Mouse (Mus musculus) right cerebral cortex, postnatal 14 days (tissue): ENCODE measurements around the gene Mpc1.
"Not testable (repeated sequence)": the region's sequence is repeated elsewhere in the genome, so short reads cannot be mapped to it uniquely, and the experiment has no call there.

Experiments
- DNase-seq: peaks from one replicate; pipeline ENCODE4 v3.0.0; 2022

Gene Mpc1

DNA sequence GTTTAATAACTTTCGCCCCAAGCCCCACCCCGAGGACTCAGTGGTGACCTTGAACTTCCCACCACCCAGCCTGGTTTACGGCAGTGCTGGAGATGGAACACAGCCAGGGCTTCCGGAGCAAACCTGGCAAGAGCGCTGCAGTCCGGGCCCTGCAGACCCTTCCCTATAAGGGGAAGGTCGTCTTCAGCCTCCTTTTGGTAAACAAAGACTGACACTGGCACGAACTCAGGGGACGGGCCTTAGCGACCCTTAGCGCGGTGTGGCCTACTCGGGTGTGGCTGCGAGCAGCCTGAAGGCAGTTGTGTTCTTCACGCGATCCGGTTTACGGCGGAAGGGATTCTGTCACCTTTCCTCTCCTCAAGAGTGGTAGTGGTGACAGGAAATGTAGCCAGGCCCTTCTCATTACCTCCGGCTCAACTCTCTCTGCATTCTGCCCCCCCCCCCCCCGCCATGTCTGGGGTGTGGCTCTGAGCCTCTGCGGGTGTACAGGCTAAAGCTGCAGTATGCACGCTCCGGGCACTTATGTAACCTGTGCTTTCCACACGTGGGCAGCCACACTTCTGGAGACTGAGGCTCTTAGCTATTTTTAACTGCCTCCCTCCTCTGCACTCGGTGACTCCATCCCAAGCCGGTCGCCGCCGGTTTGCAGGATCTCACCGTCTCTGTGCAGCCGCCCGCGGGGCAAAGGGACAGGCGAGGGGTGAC lies at the start of gene Mpc1:
Gene Mpc1 (plus strand): TSS at position 84 of the 705 bp plus-strand sequence.
- peak; percentile 87 for DNase-seq

DNA sequence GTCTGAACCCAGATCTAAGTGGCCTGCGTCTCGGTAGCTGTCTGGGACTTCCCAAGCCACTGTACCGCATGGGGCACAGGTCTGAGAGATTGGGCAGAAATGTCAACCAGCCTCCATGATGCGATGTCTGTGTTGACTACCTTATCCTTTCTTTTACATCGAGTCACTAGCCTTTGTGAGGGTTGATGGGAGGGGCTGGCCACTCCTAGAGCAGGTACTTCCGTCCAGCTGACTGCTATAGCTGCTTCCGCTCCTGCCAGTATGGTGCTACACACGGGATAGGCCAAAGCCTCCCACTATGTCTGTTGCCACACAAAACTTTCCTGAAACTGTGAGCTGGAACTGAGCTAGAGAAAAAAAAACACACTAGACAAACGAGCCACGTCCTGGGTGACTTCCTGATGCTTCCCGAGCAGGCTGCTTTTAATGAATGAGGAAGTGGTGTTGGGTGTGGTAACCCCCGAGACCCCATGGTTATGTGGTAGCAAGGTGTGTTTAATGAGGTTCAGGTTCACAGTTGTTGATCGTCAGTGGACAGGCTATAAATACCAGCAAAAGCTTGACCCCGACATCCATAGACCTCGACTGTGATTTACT lies 49.0 kb upstream of the Mpc1 start:
- no peak for DNase-seq

DNA sequence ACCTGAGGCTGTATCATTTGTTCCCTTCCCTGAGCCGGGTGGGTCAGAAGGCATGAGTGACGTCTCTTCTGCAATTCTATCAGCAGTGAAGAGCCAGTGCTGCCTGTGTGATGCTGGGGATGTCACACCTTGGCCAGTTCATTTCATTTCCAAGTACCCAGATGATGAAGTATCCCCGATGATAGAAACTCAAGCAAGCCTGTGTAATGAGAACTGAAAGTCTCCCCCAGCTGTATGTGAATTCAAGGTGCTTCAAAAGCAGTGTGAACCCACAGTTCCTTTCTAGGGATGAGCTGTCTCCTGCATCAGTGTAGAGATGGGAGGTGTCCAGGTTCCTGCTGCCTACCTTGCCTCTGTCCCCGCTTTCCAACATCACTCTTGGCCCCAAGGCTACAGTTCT lies 48.2 kb upstream of the Mpc1 start:
- DNase-seq = no peak

DNA sequence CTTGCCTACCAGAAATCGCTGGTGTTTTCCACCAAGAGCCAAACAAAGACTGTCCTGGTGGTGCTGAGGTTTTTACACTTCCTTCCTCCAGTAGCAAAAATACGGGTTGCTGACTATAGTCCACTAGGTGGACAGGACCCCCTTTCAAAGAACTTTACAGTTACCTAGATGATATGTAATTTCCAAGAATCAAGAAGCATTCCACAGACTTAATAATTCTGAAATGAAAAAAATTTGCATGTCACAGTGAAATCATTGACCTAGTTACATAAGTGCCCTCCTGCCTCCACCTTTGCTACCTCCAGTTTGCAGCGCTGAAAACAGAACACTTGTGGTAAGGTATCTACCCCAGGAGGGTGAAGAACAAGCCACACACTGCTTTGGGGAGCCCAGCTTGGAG lies 47.0 kb upstream of the Mpc1 start, which contains the start of gene Ccr6:
Gene Ccr6 (plus strand): TSS at position 301 of the 400 bp plus-strand sequence.
- DNase-seq = no peak

DNA sequence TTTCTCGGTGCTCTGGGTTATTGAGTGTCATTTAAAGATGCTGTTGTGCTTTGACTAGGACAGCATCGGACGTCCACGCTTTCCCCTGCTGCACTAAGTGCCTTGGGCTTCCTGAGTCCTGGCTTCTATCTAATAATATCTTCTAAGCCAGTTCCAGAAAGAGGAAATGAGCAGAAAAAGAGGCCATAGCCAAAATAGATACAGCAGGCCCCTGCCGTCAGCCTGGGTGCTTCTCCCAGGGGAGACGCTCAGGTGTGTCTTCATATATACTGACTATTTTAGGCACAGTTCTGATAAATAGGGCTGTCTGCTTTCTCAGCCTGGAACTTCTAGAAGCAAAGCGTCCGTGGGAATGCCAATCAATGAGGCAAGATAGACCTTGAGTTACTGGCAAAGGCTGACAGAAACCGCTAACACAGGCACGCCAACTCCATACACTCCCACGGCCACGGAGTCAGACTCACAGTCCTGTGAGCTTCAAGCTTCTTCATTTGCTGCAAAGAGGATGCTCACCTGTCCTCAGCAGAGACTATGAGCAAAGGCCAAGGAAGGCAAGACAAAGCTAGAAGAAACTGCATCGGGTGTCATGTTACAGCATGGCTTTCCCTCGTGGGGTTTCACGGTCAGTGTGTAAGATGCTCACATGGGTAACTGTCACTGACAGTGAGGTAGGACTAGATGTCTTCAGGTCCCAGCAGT lies 44.5 kb upstream of the Mpc1 start:
- DNase-seq = no peak

DNA sequence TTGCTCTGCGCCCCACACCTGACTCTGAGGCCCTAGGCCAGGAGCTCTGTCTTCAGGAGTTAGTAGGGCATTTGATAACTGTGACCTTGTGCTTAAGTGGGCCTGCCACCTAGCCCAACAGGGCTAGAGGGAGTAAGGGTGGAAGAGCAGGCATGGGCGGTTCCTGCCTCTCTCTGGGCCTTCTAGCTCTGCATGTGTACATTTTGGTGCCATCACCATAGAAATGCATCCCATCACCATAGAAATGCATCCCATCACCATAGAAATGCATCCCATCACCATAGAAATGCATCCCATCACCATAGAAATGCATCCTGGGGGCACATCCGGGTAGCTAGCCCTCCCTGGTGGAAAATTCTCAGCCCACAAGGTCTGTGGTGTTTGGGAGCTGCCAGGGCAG lies 43.1 kb upstream of the Mpc1 start:
- DNase-seq = no peak

DNA sequence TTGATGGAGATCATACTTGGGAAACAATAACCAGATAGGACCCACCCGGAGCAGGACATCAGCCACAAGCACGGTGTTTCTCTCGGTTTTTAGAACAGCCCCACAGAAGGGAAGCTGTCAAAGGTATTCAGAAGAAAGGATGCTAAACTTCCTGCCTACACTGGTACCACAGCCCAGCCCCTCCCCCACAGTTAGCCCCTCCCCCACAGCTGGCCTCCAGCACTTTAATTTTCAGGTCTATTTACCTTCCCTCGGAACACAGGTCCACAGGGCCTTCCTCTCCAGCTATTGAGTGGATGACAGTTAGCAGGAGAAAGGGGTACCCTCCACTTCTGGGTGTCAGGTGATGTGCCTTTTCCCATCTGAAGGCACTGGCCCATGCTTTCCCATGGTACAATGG lies 42.2 kb upstream of the Mpc1 start:
- no peak for DNase-seq

DNA sequence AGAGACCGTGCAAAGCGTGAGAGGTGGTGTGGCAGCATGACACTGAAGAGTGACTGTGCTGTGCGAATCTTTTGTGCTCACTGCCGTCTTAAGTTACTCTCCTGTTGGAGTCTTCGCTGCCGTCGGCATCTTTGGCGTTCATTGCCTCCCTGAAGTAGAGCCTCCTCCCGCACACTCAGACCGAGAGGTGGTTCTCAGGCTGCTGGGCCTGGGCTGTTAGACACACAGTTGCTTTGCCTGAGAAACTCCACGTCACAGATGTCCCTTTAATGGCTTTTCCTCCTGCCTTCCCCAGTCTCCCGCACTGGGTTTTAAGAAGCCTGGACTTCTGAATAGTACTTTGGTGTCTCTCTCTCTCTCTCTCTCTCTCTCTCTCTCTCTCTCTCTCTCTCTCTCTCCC lies 41.1 kb upstream of the Mpc1 start:
- no peak for DNase-seq

DNA sequence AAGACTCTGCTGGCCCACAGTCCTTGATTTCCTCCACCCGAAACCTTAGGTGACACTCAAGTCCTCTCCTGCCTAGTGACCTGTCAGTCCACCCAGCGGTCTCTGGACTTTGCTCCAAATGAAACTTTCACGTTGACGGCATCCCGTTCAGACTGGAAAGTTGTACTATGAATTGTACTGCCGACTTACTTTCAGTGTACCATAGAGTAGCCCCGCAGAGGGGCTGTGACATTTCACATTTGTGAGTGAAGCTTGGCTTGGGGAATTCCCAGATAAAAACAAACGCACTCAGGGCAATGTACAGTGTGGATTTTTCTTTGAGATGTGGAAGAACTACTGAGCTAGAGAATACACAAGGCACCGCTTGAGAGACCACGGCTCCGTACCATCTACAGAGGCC lies 40.5 kb upstream of the Mpc1 start:
- no peak for DNase-seq

DNA sequence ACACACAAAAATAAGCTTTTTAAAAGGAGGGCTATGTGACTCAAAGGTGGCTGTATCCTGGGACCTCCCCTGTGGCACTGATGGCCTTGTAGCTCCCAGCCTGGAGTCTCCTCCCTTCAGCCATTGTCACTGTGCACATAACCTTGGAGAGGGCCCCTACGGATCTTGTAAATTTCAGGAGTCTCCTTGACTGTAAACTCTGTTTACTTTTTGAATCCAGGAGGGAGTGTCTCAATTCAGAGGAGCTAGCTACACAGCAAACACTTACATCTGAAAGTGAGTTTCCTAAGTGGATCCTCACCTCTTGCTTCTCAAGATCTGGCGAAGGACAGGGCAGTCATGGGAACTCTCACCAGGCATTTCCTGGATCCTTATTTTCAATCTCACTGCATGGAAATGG lies 38.6 kb upstream of the Mpc1 start:
- DNase-seq = no peak

DNA sequence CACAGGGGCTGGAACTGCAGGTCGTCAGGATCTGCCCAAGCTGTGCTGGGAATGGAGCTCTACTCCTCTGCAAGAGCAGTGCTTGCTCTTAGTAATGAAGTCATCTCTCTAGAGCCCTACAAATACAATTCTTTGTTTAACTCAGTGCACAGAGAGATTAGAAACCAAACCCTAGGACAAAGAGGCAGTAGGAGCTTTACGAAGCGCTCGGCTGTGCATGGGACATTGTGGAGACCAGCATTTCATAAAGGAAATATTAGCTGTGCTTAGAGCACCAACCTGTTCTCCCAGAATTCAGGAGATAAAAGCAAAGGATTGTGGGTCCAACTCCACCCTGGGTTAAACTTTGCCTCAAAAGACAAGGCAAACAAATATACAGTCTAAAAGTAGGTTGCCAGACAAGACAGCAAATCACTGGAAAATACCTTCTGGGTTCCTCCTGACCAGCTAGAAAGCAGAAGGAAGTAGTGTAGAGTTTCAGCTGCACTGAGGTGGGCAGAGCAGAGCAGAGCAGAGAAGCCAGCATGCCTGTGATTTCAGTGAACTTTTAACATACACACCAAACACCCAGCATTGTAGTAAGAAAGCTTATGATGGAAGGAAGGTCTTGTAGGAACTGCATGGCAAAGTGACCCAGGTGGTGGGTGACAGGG lies 36.5 kb upstream of the Mpc1 start:
- DNase-seq = no peak

DNA sequence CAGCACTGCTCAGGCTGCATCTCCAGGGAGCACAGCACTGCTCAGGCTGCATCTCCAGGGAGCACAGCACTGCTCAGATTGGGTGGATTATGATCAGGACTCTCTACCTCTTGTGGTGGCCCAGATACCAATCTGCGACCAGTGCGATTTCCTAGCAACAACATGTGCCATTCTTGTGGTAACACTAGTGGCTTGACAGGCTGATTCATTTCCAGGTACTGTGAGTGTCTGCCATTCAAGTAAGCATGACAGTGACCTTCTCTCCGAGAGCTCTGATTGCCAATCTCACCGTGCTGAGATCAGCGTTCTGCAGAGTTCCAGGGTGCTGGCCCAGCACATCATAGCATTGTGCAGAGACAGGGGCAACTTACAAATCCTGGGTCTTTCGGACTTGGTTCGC lies 31.0 kb upstream of the Mpc1 start:
- no peak for DNase-seq

DNA sequence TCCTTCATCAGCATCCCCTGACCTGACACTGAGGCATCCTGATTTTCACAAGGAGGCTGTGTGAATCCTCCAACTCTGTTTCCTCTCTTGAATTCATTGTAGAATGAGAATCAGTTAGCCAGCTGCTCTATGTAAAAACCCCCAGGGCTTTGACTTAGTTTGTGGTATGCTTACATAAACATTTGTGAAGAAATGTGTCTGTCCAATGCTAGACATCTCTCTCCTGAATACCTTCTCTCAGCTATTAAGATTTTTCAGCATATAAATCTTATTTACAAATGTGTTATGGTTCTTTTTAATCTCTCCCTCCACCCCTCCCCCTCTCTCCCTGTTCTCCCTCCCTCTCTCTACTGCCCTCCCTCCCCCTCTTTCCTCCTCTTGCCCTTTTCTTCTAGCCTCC lies 28.4 kb upstream of the Mpc1 start:
- no peak for DNase-seq

DNA sequence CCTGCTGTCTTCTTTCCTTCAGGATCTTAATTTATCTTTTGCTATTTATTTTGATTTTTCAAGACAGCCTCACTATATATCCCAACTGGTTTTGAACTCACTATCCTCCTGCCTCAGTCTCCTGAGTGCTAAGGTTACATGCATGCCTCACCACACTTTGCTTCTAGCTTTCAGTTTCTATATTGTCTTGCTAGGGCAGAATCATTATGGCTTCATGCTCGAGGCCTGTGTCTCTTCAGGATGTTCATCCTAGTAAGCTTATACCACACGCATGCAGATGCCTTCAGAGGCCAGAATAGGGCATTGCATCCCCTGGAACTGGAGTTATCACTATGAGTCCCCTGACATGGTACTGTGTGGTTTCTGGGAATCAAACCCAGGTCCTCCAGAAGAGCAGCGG lies 27.8 kb upstream of the Mpc1 start:
- DNase-seq = no peak

DNA sequence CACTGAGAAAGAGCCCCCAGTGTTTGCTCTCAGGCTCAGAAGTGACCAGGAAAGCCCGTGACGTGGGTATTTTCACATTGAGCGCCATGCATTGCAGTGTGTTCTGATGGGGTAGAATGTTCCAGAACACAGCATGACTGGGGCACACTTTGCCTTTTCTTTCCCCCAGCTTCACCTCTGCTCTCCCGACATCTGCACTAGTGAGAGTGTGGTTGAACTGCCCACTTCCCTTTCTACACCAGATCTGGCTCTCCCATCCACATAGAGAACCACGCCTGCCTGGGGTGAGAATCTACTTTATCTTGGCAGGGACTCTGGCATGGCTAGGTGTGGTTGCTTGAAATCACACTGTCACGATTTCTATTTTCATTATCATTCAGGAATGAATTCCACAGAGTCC lies 27.1 kb upstream of the Mpc1 start:
- no peak for DNase-seq

DNA sequence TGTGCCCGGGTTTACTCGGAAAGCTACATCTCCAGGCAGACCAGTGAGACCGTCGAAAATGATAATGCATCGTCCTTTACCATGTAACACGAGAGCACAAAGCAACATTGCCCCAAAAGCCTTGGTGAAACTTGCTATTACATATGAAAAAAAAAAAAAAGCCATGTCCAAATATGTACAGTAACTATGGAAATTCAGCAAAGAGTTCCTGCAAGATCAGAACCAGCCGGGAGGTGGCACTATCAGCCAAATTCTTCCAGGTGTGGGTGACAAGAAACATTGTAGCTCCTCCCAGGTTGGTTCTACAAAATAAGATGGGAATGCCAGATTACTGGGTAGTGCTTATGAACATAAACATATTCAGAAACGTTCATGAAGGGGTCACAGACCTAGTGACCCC lies 25.7 kb upstream of the Mpc1 start:
- DNase-seq = no peak

DNA sequence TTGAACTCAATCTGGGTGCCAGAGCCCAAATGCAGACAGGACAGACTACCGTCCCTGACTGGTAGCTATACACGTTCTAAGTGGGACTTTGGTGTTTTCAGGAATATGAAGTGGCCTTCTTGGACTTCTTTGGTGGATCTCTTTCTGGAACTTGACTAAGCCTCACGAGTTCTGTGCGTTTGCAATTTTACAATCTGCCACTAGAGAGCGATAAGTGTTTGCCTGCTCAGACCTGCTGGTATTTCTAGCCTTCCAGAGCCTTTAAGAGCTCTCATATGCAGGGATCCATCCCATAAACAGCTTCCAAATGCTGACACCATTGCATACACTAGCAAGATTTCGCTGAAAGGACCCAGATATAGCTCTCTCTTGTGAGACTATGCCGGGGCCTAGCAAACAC lies 18.1 kb upstream of the Mpc1 start:
- not testable (repeated sequence) for DNase-seq

DNA sequence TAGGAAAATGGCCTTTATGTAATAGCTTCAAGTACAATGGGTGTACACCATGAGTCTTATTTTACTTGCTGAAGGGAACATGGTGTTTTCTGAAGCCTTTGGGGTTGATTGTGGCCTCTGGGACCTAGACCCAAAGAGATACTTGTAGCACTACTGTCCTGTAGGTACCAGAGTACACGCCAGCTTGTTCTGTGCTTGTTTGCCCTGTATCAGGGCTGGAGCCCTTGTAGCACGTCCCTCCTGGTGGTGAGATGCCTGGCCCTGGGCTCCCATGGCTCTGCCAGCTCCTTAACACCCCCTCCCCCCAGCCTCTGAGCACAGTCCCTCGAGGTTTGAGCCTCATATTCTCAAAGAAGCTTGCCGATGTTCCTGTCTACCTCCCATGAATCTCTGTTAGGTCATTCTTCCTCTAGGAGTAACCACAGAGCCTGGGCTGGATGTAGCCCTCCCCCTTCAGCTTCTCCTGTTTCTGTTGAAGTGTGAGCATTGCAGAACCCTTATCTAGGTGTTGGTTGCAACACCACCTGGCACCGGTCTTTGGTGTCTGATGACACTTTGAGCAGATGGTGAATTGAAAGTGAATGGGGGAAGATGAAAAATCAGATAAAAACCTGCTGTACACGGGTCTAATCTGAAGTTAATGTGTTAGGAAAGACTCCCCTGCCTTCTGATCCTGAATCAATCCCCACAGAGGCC lies 10.5 kb upstream of the Mpc1 start:
- DNase-seq = no peak

DNA sequence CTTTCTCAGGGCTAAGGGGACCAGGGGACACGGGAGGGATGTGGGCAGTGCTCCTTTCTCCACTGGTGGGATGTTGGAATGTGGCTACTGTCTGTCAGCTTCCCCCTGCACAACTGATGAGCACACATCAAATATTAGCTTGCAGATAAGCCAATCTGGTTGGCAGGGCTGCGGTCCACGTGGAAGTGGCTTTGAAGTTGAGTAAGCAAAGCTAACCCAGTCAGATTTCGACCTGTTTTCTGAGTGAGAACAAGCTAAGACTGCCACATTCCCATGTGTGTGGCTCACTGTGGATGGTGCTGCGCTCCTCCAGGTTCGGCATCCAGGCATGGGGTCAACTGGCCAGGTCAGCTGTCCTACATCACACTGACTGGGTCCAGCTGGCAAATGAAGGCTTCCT lies 9.8 kb upstream of the Mpc1 start:
- no peak for DNase-seq

DNA sequence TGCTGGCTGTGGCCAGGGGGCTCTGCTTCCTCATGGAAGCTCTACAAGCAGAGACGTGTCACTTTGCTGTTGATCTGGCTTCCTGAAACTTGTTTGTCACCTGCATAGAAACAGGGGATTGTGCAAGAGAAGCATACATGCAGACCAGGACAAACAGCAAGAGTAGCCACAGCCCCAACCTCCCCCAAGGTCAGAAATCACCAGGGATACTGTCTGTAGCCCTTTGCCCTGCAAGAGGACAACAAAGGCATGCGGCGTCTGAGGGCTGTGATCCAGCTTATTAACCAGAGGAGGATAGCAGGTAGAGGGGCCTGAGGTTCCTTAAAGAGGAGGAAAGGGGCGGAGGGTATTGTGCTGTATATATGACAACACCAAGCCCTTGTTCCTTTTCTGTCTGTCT lies 6.6 kb upstream of the Mpc1 start:
- no peak for DNase-seq

DNA sequence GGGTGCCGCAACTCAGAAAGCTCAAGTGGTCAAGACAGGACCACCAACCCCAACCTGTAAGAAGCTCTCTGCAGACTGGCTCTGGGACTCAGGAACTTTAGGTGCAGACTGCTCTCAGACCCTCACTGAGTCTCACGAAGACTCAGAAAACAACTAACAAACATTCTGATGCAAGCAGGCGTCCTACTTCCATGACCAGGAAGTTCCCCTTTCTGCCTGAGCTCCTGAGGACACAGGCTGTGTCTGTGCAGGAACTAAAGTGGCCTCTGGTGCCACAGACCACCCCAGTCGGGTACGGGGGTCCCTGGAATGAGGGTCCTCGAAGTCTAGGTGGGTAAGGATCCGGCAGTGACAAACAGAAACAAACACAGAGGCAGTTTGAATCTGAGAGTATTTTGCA lies 6.0 kb upstream of the Mpc1 start:
- DNase-seq = no peak

DNA sequence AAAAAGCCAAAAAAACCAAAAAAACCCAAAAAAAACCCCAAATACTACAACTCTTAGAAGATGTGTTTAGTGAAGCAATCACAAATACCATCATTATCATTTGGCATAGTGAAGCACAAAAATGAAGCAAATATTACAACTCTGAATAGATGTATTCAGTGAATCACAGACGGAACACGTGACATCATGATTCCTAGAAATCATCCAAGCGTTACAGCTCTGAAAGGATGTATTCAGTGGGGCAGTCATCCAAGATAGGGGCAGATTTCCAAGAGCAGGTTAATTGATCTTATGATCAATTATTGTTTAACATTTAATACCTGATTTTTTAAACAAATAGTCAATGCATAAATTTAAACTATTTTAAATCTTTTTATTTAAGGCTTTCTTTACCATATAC lies 5.4 kb upstream of the Mpc1 start:
- DNase-seq = no peak

DNA sequence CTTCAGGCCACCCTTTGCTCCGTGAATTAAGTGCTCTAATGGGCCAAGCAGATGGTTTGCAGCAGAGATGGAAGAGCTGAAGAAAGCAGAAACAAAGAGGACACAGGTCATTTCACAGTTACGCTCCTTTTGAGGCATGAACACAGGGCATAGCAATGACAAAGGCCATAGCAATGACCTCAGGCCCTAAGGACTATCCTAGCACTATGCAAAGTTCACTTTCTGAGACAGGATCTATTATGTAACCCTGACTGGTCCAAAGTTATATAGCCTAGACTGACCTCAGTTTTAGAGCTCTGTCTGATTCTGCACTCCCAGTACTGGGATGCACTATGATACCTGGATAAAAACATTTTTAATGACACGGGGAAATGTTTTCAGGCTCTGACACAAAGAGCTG lies 4.3 kb upstream of the Mpc1 start:
- DNase-seq = no peak
